Mouse (Mus musculus) frontal cortex, adult 2 months (tissue): ENCODE results near the gene Eif4h. TPM values are rescaled to one million over a fixed set of nuclear protein-coding genes. Genes with fewer than 3 reads are reported as not detected.

Experiments used
- DNase-seq, 2 experiments: peaks; one replicate each; pipeline ENCODE4 v3.0.0; 2022; ENCODE audit warnings: low spot score in 1 of 2; ENCODE audit errors: extremely low spot score in 1 of 2
- polyA plus RNA-seq: library from polyadenylated mRNA; depleted of rRNA; stranded (reverse); fragments of >200 nt; gene quantifications from 2 replicates; pipeline ENCODE4 v1.2.3, GENCODE M21; 2012

Eif4h gene
- polyA plus RNA-seq, 1 experiment: 343 TPM

DNA sequence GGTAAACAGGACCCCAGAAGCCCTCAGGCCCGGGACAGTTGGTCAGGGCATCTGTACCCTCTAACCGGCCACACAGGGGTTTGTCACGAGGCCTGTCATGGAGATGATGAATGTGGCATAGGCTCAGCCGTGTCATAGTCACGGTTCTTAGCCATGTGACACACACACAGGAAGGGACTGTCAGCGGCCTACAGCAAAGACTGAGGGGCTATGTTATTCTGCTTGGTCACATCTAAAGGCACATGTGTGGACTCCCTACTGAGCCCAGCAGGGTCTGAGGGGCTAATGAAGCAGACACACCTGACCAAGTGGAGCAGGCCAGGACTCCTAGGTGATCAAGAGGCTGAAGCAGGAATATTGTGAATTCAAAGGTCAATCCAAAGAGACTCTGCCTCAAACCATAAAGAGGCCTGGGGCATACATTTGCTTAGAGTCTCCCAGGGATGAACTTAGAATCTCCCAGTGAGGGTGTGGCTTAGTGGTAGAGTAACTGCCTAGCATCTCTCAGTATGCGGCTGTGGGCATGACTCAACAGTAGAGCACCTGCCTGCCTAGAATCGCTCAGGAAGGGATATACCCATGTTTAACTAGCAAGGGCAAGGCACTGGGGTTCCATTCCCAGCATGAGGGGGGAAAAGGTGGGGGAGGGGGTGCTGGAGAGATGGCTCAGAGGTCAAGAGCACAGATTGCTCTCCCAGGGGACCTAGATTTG lies 27.3 kb downstream of the Eif4h start:
- DNase-seq: no peak

DNA sequence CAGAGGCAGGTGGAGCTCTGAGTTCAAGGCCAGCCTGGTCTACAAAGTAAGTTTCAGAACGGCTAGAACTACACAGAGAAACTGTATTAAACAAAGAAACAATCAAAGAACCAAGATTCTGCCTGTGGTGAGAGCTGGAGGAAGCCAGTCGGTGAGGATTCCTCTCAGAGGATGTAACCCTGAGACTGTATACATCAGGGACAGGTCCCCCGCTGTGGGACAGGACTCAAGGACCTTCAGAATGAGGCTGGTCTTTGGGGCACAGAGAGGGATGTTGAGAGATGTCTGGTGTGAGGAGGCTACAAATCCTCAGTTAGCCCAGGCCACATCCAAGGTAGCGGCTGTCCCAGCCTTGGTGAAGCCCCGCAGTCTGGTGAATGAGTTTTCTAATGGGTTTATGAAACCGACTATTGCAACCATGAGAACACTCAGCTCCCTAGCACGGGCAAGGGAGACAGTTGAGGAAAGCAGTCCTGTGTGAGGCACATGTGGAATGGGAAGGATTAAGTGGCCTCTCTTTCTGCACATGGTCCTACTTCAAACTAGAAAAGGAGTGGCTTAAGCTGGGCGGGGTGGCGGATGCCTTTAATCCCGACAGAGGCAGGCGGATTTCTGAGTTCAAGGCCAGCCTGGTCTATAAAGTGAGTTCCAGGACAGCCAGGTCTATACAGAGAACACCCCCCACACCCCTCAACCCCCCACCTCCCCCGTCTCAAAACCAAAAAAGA lies 29.2 kb downstream of the Eif4h start:
- no peak for DNase-seq

DNA sequence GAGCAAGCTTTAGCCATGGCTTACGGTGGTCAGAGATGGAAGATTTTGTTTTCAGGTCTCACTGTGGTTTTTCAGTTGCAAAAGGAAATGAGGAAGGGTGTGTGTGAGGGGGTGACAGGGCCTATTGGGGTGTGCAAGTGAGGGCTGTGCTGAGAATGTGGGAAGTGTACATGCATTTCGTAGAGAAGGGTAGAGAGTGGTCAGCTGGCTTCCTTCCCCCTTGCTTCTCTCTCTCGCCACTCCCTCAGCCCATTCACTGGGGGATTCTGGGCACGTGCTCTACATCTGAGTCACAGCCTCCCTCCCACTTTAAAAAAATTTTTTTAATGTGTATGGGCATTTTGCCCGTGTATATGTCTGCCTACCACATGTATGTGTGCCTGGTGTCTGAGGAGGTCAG lies 32.2 kb downstream of the Eif4h start:
- no peak for DNase-seq

- DNase-seq: no peak
Observed at GRCm38 (mm10) chr5:134606314-134606713, 33.0 kb downstream of the Eif4h start.

DNA sequence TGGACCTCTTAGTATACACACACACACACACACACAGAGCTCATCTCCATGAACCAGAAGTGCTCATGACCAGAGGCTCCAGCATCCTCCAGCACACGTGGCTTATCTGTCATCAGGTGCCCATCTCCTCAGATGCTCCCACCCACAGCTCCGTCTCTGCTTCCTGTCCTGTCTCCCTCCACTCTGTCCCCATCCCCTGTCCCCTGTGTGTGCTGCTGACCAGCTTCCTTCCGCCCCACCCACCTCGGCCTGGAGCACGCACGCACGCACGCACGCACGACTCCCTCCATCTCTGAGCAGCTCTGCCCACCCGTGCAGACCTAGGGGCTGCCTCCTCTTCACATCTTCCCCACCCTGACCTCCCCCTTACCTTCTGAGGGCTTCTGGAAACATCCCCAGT lies 34.9 kb downstream of the Eif4h start:
- DNase-seq: no peak

- no peak for DNase-seq
Observed at GRCm38 (mm10) chr5:134597711-134598110, 41.6 kb downstream of the Eif4h start.

DNA sequence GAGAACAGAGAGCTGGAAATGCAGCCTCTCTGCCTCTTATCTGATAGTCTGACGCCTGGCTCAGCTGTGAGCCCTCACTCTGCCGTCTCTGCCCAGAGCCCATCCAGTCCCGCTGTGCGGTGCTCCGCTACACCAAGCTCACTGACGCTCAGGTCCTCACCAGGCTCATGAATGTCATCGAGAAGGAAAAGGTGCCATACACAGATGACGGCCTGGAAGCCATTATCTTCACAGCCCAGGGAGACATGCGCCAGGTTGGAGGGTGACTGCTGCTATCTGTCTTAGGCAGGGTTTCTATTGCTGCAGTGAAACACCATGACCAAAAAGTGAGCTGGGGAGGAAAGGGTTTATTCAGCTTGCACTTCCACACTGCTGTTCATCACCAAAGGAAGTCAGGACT lies 46.2 kb downstream of the Eif4h start:
- no peak for DNase-seq

- DNase-seq: no peak
Observed at GRCm38 (mm10) chr5:134592026-134592581, 47.2 kb downstream of the Eif4h start.

DNA sequence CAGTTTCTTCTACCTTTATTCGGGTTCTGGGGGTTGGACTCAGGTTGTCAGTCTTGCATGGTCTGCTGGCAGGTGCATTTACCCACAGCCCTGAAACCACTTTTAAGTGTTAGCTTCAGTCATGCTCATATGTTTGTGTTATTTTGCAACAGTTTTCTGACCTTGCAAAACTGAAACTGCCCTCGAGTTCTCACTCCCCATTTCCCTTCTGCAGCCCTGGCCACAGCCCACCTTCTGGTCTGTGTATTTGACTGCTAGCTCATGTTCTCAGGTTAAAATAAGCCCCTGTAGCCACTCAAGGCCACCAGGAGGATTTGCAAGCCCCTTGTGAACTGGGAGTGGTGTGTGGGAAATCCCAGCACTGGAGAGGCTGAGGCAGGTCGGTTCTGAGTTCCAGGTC lies 49.4 kb downstream of the Eif4h start:
- no peak for DNase-seq

- no peak for DNase-seq
Observed at GRCm38 (mm10) chr5:134584798-134585197, 54.5 kb downstream of the Eif4h start.

GRCm38 (mm10) chr5:134583884-134584213 lies 55.4 kb downstream of the Eif4h start:
- DNase-seq: no peak

- no peak for DNase-seq
Observed at GRCm38 (mm10) chr5:134583006-134583883, 56.0 kb downstream of the Eif4h start.

DNA sequence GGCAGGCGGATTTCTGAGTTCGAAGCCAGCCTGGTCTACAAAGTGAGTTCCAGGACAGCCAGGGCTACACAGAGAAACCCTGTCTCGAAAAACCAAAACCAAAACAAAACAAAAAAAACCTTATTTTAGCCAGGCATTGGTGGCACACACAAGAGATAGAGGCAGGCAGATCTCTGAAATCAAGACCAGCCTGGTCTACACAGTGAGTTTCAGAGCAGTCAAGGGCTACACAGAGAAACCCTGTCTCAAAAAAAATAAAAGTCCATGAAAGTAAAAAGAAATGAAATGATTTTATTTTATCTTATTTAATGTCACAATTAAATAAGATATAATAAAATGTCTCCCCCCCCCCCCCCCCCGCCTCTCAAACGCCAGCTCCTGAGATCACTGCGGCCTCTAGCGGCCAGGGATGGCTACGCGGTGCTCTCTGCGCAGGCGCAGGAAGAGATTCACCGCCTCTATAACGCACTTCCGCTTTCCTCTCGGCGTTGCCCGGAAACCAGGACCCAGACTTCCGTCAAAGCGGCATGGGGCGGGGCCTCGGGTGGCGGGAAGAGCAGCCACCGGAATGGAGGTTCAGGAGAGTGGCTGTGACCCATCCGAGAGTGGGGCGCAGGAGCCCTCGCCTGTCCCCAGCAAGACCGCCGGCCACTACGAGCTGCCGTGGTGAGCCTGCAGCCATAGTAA lies 56.9 kb downstream of the Eif4h start:
- DNase-seq: peak; percentile 88 to 99

GRCm38 (mm10) chr5:134581146-134581545 lies 58.1 kb downstream of the Eif4h start, which contains the start of gene Rfc2:
TSS of gene Rfc2 (plus strand) at chr5:134581366.
- no peak for DNase-seq

DNA sequence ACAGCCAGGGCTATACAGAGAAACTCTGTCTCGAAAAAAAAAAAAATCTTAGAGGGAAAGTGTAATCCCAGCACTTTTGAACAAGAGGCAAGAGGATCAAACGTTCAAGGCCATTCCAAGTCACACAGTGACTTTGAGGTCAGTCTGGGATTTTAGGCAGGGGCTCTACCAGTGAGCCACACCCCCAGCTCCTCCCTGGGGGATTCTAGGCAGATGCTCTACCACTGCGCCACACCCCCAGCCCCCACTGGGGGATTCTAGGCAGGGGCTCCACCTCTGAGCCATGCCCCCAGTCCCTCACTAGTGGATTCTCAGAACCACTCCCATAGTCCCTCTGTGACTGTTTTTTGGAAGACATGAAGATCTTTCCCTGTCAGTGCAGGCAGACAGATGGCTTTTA lies 60.2 kb downstream of the Eif4h start:
- DNase-seq: no peak

- no peak for DNase-seq
Observed at GRCm38 (mm10) chr5:134577534-134577933, 61.8 kb downstream of the Eif4h start.

- DNase-seq: no peak
Observed at GRCm38 (mm10) chr5:134576517-134577220, 62.6 kb downstream of the Eif4h start.

DNA sequence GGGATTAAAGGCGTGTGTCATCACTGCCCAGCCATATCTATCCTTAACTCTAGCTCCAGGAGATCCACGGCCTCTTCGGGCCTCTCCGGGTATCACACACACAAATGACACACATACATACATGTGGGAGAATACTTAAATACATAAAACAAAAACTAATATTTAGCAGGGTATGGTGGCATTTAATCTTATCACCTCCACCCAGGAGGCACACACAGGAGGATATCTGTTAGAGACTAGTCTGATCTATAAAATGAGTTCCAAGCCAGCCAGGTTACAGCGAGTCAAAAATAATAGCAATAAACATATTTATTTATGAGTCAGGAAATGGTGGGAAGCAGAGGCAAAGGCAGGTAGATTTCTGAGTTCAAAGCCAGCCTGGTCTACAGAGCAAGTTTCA lies 63.5 kb downstream of the Eif4h start:
- no peak for DNase-seq

DNA sequence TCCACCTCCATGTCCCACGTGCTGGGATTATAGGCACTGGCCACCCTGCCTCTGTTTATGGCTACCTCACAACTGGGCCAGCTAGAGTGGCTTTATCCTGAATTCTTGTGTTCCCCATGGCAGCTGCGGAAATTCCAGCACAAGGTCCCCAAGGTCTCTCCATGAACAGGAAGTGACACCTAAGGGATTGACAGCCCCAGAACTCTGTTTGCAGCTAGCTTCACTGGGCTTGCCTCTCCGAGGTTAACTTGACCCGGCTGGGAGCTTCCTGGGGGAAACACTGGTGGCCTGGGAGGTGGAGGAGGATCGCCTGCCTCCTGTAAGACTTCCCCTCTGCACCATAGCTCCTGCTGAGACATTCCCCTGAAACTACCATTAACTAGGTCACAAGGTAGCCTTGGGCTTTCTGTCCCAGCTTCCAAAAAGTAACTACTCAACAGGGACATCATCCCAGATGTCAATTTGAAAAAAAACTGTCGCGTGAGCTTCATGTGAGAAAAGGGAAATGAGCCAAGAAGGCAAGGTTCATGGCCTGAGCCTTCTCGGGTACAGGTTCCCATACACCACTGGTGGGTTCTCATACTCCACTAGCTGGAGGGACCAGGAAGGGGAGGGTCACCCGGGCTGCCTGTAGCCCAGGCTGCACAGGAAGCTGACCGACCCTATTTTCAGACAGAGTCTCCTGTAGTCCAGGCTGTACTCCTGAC lies 66.6 kb downstream of the Eif4h start:
- DNase-seq: no peak
